Mouse (Mus musculus): ENCODE measurements around the gene Trp53tg5.

- TF ChIP-seq CTCF (conservative IDR thresholded peaks at IDR 0.05; ENCODE audit: low read length) (no peak), POU5F1 (IDR thresholded peaks at IDR 0.05; ENCODE audit: borderline replicate concordance, low read length) (no peak)
These were observed 27.4 kb downstream of the Trp53tg5 start for GRCm38 (mm10) chr2:164446086-164446469.

Measured in E14TG2a.4 (cell line).